Mouse (Mus musculus) spleen, postnatal 14 days (tissue): Measurements from ENCODE around the gene Srarp.

ENCODE experiments used
- DNase-seq, 2 experiments: peaks; one replicate each; pipeline ENCODE4 v3.0.0; 2021 to 2022; ENCODE audit warnings: low spot score in 2 of 2

The Srarp gene

DNA sequence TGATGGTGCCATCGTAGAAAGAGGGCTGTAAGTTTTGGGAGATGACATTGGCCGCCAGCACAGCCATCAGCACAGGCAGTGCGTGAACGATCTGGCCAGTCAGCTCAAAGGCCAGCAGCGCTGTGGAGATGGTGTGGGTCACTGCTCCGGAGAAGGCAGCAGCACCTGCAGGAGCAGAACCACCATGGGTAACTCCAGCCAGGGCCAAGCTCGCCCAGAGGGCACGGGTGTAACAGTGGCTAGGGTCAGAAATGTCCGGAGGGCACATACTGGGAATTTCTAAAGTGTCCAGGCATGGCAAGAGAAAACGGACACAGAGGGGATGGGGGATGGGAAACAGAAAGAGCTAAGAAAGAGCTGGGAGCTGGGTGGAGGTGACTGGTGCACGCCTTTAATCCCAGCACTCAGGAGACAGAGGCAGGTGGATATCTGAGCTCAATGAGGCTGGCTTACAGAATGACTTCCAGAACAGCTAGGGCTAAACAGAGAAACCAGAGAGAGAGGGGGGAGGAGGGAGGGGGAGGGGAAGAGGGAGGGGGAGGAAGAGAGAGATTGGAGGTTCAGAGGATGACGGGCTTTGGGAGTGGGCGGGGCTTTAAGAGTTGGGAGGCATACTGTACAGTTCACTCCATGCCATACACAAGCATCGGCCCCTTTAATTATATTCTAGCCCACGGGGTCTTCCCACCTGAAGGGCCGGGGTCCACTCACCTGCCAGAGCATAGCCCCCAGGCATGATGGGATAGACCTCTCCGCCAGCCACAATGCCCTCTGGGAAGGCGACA is 46.3 kb downstream of the Srarp start:
- no peak for DNase-seq

DNA sequence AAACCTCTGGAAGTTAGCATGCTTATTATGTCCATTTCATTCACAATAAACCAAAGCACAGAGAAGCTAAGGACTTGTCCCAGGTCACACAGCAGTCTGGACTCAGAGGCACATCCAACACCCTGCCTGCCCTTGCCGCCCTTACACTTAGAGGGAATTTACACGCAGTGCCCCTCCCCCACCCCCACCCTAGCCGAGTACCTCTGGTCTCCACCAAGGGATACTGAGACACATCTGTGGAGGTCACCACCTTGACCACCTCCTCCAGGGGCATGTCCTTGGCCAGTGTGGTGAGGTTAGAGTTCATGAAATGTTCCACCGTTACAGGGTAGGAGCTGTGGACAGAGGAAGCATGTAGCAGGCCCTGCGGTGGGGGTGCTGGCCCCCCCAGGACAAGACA is 48.0 kb downstream of the Srarp start:
- no peak for DNase-seq

DNA sequence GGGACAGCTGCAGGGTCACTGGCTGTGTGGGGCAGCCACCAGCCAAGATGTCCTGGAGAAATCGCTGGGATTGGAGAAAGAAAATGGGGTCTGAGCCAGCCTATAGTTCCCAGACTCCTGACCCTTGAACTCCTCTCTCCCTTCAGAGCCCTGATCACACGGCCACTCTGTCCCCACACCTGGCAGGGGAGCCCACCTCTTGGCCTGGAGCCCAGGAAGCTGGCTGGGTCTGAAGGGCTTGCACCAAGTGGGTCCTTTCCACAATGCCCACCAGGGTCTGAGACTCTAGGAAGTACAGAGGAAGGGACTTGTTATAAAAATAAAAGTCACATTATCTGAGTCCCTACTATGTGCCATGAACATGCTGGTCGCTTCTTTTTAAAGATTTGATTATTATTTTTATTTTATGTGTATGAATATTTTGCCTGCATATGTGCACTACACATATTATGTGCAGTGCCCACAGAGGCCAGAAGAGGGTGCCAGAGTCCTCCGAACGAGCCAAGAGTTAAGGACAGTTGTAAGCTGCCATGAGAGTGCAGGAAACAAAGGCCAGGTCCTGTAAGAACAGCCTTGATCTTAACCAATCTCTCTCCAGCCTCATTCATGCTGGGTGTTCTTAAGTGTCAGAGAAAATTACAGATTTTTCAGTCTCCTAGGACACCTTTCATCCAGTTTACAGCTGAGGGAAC is 48.7 kb downstream of the Srarp start:
- peak; percentile 32 to 57 for DNase-seq

DNA sequence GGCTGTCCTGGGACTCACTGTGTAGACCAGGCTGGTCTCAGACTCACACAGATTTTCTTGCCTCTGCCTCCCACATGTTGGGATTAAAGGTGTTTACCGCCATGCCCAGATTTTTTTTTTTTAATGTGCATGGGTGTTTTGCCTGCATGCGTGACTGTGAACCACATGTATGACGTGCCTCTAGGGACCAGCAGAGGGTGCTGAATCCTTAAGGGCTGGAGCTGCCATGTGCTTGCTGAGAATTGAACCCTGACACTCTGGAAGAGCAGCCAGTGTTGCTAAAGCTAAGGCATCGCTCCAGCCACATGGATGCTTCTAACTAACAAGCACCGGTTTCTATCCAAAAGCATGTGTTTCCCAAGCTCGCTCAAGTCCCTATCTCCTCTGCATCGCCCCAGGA is 49.8 kb downstream of the Srarp start:
- DNase-seq: no peak

DNA sequence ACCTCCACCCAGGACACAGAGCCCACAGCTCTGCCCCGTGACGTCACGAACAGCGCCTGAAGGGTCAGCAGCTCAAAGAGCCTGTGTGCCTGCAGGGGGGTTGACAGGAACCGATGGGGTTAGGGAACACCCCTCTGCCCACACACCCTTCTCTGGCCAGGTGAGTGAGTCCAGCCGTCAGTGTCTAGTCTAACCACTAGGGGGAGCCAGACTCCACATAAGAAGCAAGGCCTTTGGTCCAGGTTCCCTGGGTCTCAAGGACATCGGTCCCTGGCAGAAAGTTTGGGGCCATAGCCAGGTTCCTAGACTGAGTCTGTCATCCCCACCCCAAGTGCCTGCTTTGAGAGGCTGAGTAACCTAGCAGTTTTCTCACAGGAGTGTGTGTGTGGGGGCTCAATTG is 50.6 kb downstream of the Srarp start:
- DNase-seq: peak in 1 of 2 experiments; percentile 45
